Mouse (Mus musculus) kidney, embryonic 14.5 days (tissue): Measurements from ENCODE around the gene Eps15. TPM values are rescaled to one million over a fixed set of nuclear protein-coding genes. Genes with fewer than 3 reads are reported as not detected.

Source experiments
- ATAC-seq: fragments of 200-750 bp; cut with Nextera tagmentation; 2 replicates; pipeline ENCODE4 v1.8.0; 2017; ENCODE audit warnings: moderate number of reproducible peaks, mild to moderate bottlenecking, moderate TSS enrichment, moderate library complexity; ENCODE audit not compliant: low FRiP score, low TSS enrichment
- H3K27ac ChIP-seq: fragments of 300-500 bp; sonication (generic); 2 replicates; pipeline ENCODE4 v1.5.1; 2014; ENCODE audit warnings: low read depth, mild to moderate bottlenecking, low read length, moderate library complexity, mixed read lengths
- H3K27me3 ChIP-seq: fragments of 300-500 bp; sonication (generic); 2 replicates; pipeline ENCODE4 v1.6.1; 2014; ENCODE audit warnings: mild to moderate bottlenecking, low read length; ENCODE audit not compliant: control insufficient read depth, insufficient read depth
- H3K36me3 ChIP-seq: fragments of 300-500 bp; sonication (generic); 2 replicates; pipeline ENCODE4 v1.6.1; 2014; ENCODE audit warnings: low read length, mixed read lengths; ENCODE audit not compliant: control insufficient read depth, insufficient read depth
- H3K4me1 ChIP-seq: fragments of 300-500 bp; sonication (generic); 2 replicates; pipeline ENCODE4 v1.6.1; 2014; ENCODE audit warnings: low read length, mixed read lengths; ENCODE audit not compliant: control insufficient read depth, insufficient read depth
- H3K4me2 ChIP-seq: fragments of 300-500 bp; sonication (generic); replicated peaks from 2 replicates; pipeline ENCODE4 v1.6.1; 2014; ENCODE audit warnings: low read depth, mild to moderate bottlenecking, low read length
- H3K4me3 ChIP-seq: fragments of 300-500 bp; sonication (generic); 2 replicates; pipeline ENCODE4 v1.5.1; 2014; ENCODE audit warnings: mild to moderate bottlenecking, low read length
- H3K9ac ChIP-seq: fragments of 300-500 bp; sonication (generic); 2 replicates; pipeline ENCODE4 v1.6.1; 2014; ENCODE audit warnings: low read depth, mild to moderate bottlenecking, low read length, moderate library complexity
- H3K9me3 ChIP-seq: fragments of 300-500 bp; sonication (generic); 2 replicates; pipeline ENCODE4 v1.6.1; 2016; ENCODE audit warnings: low read length; ENCODE audit not compliant: control insufficient read depth
- WGBS: fragments of 180-500 bp; shearing (Covaris S2); extraction: QIAGEN DNeasy Blood & Tissue Kit; methylation state at CpG from one replicate; pipeline ENCODE4 v1.1.7; 2014; 5-methylcytosine and 5-hydroxymethylcytosine counted together
- polyA plus RNA-seq: library from polyadenylated mRNA; unstranded; fragments of >200 nt; fragmentation: Nextera tagmentation; extraction: Ambion mirVana; gene quantifications from 2 replicates; pipeline ENCODE4 v1.2.1, GENCODE M21; 2014

Gene Eps15
- polyA plus RNA-seq, 1 experiment from 2014 or later, result 41.6 TPM

GRCm38 (mm10) chr4:109430854-109431253, 150.8 kb downstream of the Eps15 start:
- no peak overlapping the region for H3K27ac ChIP-seq
- no peaks in the 10 kb centered on the region for H3K36me3 ChIP-seq
- 0 out of 2 replicates have a peak, but pooled peaks have one; percentile 18 for ATAC-seq
- no peaks in the 10 kb centered on the region for H3K27me3 ChIP-seq
- H3K9me3 ChIP-seq, result no peaks in the 10 kb centered on the region
- H3K9ac ChIP-seq, result no peak overlapping the region
- H3K4me2 ChIP-seq, result no peak overlapping the region
- no peaks in the 10 kb centered on the region for H3K4me1 ChIP-seq
- H3K4me3 ChIP-seq, result no peak overlapping the region
- WGBS, result 53% methylated on average over 13 of the region's 13 CpGs

GRCm38 (mm10) chr4:109432668-109433375, 152.8 kb downstream of the Eps15 start:
- Histone ChIP-seq H3K27ac (no peak overlapping the region), H3K4me3 (no peak overlapping the region), H3K4me2 (no peak overlapping the region), H3K9me3 (no peaks in the 10 kb centered on the region), H3K27me3 (no peaks in the 10 kb centered on the region), H3K9ac (no peak overlapping the region), H3K4me1 (no peaks in the 10 kb centered on the region), H3K36me3 (no peaks in the 10 kb centered on the region)
- no peak for ATAC-seq
- WGBS, result 69% methylated on average over 16 of the region's 16 CpGs

DNA sequence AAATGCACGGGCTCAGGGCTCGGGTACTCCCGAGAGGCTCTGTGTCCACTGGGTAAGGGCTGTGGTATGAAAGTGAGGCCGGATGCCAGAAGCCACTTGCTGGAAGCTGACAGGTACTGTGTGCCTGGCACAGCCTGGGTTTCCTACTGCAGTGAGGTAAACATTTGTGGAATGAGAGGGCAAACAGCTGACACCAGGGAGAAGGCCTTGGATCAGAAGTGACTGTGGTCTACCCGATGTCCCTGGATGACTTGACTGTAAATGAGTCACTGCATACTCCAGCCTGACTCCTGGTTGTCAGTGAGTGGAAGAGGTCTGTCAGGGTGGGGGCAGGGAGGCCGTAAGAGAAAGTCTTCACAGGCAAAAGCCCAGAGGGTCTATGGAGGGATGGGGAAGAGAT, 153.6 kb downstream of the Eps15 start:
- Histone ChIP-seq H3K4me3 (no peak overlapping the region), H3K27ac (no peak overlapping the region), H3K27me3 (no peaks in the 10 kb centered on the region), H3K4me1 (no peaks in the 10 kb centered on the region), H3K36me3 (no peaks in the 10 kb centered on the region), H3K9ac (no peak overlapping the region), H3K4me2 (no peak overlapping the region), H3K9me3 (no peaks in the 10 kb centered on the region)
- WGBS, result 81% methylated on average over 6 of the region's 6 CpGs
- no peak for ATAC-seq

DNA sequence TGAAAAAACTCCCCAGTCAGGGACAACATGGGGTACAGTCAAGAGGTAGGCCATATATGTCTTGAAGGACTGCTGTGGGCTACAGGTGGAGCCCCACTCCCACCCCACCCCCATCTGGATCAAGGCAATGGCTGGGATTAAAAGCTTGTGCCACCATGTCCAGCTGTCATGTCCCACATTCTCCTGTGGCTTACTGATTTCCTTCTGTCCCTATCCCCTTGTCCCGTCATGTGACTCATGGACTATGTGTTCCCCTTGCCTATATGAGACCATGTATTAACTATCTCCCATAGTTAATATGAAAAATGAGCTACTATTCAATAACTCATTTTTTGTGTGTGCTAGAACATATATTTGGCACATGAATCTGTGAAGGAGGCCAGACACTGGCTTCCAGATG, 154.2 kb downstream of the Eps15 start:
- ATAC-seq, result no peak
- Histone ChIP-seq H3K27ac (no peak overlapping the region), H3K9me3 (no peaks in the 10 kb centered on the region), H3K9ac (no peak overlapping the region), H3K27me3 (no peaks in the 10 kb centered on the region), H3K4me3 (no peak overlapping the region), H3K4me1 (no peaks in the 10 kb centered on the region), H3K36me3 (no peaks in the 10 kb centered on the region), H3K4me2 (no peak overlapping the region)
- WGBS, result 100% methylated on average over 1 of the region's 1 CpGs

Other genes starting within 250 kb of the Eps15 start
- gene Osbpl9, start 78.0 kb upstream of the Eps15 start, polyA plus RNA-seq, result 48.5 and 61.1 TPM in 2 replicates
- 0.45 and 0.60 TPM in 2 replicates for gene Calr4, start 45.8 kb upstream of the Eps15 start, polyA plus RNA-seq
- 4.4 and 6.1 TPM in 2 replicates for gene Ttc39a, start 126.4 kb downstream of the Eps15 start, polyA plus RNA-seq
- gene Rnf11, start 204.5 kb downstream of the Eps15 start, polyA plus RNA-seq, result 31.0 and 44.8 TPM in 2 replicates